Mouse (Mus musculus) limb, embryonic 10.5 days (tissue): Measurements from ENCODE around the gene Ribc2. TPM values are rescaled to one million over a fixed set of nuclear protein-coding genes. Genes with fewer than 3 reads are reported as not detected.
A peak's percentile ranks its signal among the peaks of the same experiment; 100 is the strongest.

Experiments used
- DNase-seq: peaks from one replicate; pipeline ENCODE4 v3.0.0-alpha.2; 2017; ENCODE audit warnings: low spot score
- H3K27ac ChIP-seq: fragments of 300-500 bp; sonication (generic); 2 replicates; pipeline ENCODE4 v1.5.1; 2016; ENCODE audit warnings: mild to moderate bottlenecking
- H3K27me3 ChIP-seq: fragments of 300-500 bp; sonication (generic); 2 replicates; pipeline ENCODE4 v1.6.1; 2016; ENCODE audit warnings: low read depth, mild to moderate bottlenecking; ENCODE audit not compliant: poor library complexity, severe bottlenecking
- H3K36me3 ChIP-seq: fragments of 300-500 bp; sonication (generic); 2 replicates; pipeline ENCODE4 v1.6.1; 2016; ENCODE audit warnings: mild to moderate bottlenecking, moderate library complexity
- H3K4me1 ChIP-seq: fragments of 300-500 bp; sonication (generic); 2 replicates; pipeline ENCODE4 v1.6.1; 2016
- H3K4me3 ChIP-seq: fragments of 300-500 bp; sonication (generic); 2 replicates; pipeline ENCODE4 v1.5.1; 2016; ENCODE audit warnings: mild to moderate bottlenecking, moderate library complexity
- H3K9me3 ChIP-seq: fragments of 300-500 bp; sonication (generic); replicated peaks from 2 replicates; pipeline ENCODE4 v1.6.1; 2016; ENCODE audit warnings: mild to moderate bottlenecking
- WGBS: fragments of 180-500 bp; shearing (Covaris S2); methylation state at CpG from one replicate; pipeline ENCODE4 v1.1.7; 2016; 5-methylcytosine and 5-hydroxymethylcytosine counted together
- polyA plus RNA-seq: library from polyadenylated mRNA; unstranded; fragments of >200 nt; fragmentation: Nextera tagmentation; extraction: Ambion mirVana; gene quantifications from 2 replicates; pipeline ENCODE4 v1.2.1, GENCODE M21; 2016

The Ribc2 gene
- polyA plus RNA-seq, 1 experiment from 2014 or later = 0.49 TPM

- no peaks in the 10 kb centered on the region for H3K36me3 ChIP-seq
- H3K27ac ChIP-seq = 0 out of 2 replicates have a peak overlapping the region, but pooled peaks have one; percentile 37
- no peak overlapping the region for H3K4me3 ChIP-seq
- DNase-seq = no peak
- peaks cover 46% of the 10 kb centered on the region for H3K4me1 ChIP-seq
- no peaks in the 10 kb centered on the region for H3K27me3 ChIP-seq
- no peaks in the 10 kb centered on the region for H3K9me3 ChIP-seq
These were observed 29.5 kb downstream of the Ribc2 start for GRCm38 (mm10) chr15:85161416-85161815.

- Histone ChIP-seq H3K36me3 (no peaks in the 10 kb centered on the region), H3K9me3 (no peaks in the 10 kb centered on the region), H3K4me1 (peaks cover 62% of the 10 kb centered on the region), H3K27me3 (no peaks in the 10 kb centered on the region), H3K4me3 (no peak overlapping the region), H3K27ac (peak overlapping the region; percentile 79)
- peak; percentile 56 for DNase-seq
- whole genome bisulfite sequencing = 32% methylated on average over 21 of the region's 21 CpGs
These were observed 31.1 kb downstream of the Ribc2 start for GRCm38 (mm10) chr15:85162693-85163663.

GRCm38 (mm10) chr15:85166433-85166933, 34.6 kb downstream of the Ribc2 start:
- H3K36me3 ChIP-seq = no peaks in the 10 kb centered on the region
- H3K27ac ChIP-seq = peak overlapping the region; percentile 94
- peak; percentile 82 for DNase-seq
- no peaks in the 10 kb centered on the region for H3K9me3 ChIP-seq
- 9% methylated on average over 11 of the region's 11 CpGs for WGBS
- H3K27me3 ChIP-seq = no peaks in the 10 kb centered on the region
- peaks cover 78% of the 10 kb centered on the region for H3K4me1 ChIP-seq
- peak overlapping the region; percentile 39 for H3K4me3 ChIP-seq

GRCm38 (mm10) chr15:85167086-85167679, 35.3 kb downstream of the Ribc2 start:
- H3K36me3 ChIP-seq = no peaks in the 10 kb centered on the region
- peak overlapping the region; percentile 39; the same call in 1 of the 2 replicates for H3K4me3 ChIP-seq
- no peaks in the 10 kb centered on the region for H3K9me3 ChIP-seq
- H3K27me3 ChIP-seq = no peaks in the 10 kb centered on the region
- peak; percentile 75 for DNase-seq
- 26% methylated on average over 12 of the region's 12 CpGs for WGBS
- peak overlapping the region; percentile 94 for H3K27ac ChIP-seq
- peaks cover 82% of the 10 kb centered on the region for H3K4me1 ChIP-seq

GRCm38 (mm10) chr15:85172054-85172453, 40.2 kb downstream of the Ribc2 start:
- Histone ChIP-seq H3K36me3 (no peaks in the 10 kb centered on the region), H3K27me3 (no peaks in the 10 kb centered on the region), H3K27ac (peak overlapping the region; percentile 68), H3K9me3 (no peaks in the 10 kb centered on the region), H3K4me1 (peaks cover 56% of the 10 kb centered on the region), H3K4me3 (no peak overlapping the region)
- no peak for DNase-seq
- 18% methylated on average over 2 of the region's 2 CpGs for WGBS

- Histone ChIP-seq H3K9me3 (no peaks in the 10 kb centered on the region), H3K27ac (peak overlapping the region; percentile 63), H3K4me3 (no peak overlapping the region), H3K27me3 (no peaks in the 10 kb centered on the region), H3K36me3 (no peaks in the 10 kb centered on the region), H3K4me1 (peaks cover 42% of the 10 kb centered on the region)
- DNase-seq = no peak
- 62% methylated on average over 8 of the region's 8 CpGs for WGBS
These were observed 41.5 kb downstream of the Ribc2 start for GRCm38 (mm10) chr15:85173425-85173824.

GRCm38 (mm10) chr15:85174060-85174459, 42.2 kb downstream of the Ribc2 start:
- WGBS = 80% methylated on average over 10 of the region's 10 CpGs
- DNase-seq = no peak
- no peaks in the 10 kb centered on the region for H3K36me3 ChIP-seq
- H3K4me3 ChIP-seq = no peak overlapping the region
- H3K4me1 ChIP-seq = peaks cover 40% of the 10 kb centered on the region
- no peaks in the 10 kb centered on the region for H3K9me3 ChIP-seq
- no peak overlapping the region for H3K27ac ChIP-seq
- no peaks in the 10 kb centered on the region for H3K27me3 ChIP-seq

GRCm38 (mm10) chr15:85177576-85177975, 45.7 kb downstream of the Ribc2 start:
- Histone ChIP-seq H3K4me1 (peaks cover 31% of the 10 kb centered on the region), H3K9me3 (no peaks in the 10 kb centered on the region), H3K36me3 (no peaks in the 10 kb centered on the region), H3K27me3 (no peaks in the 10 kb centered on the region), H3K27ac (peak overlapping the region; percentile 16; the same call in 1 of the 2 replicates), H3K4me3 (no peak overlapping the region)
- peak; percentile 77 for DNase-seq
- WGBS = 90% methylated on average over 8 of the region's 8 CpGs

- 74% methylated on average over 6 of the region's 6 CpGs for WGBS
These were observed 46.3 kb downstream of the Ribc2 start for GRCm38 (mm10) chr15:85178172-85178571.

GRCm38 (mm10) chr15:85179528-85180180, 47.8 kb downstream of the Ribc2 start:
- H3K9me3 ChIP-seq = no peaks in the 10 kb centered on the region
- H3K27me3 ChIP-seq = no peaks in the 10 kb centered on the region
- no peak overlapping the region for H3K4me3 ChIP-seq
- peaks cover 26% of the 10 kb centered on the region for H3K4me1 ChIP-seq
- no peak for DNase-seq
- H3K27ac ChIP-seq = peak overlapping the region; percentile 53; the same call in 1 of the 2 replicates
- 80% methylated on average over 7 of the region's 7 CpGs for WGBS
- H3K36me3 ChIP-seq = no peaks in the 10 kb centered on the region

More at GRCm38 (mm10) chr15:85178172-85178571, 46.3 kb downstream of the Ribc2 start:
- Histone ChIP-seq H3K36me3 (no peaks in the 10 kb centered on the region), H3K4me1 (peaks cover 27% of the 10 kb centered on the region), H3K9me3 (no peaks in the 10 kb centered on the region), H3K27ac (peak overlapping the region; percentile 16; the same call in 1 of the 2 replicates), H3K27me3 (no peaks in the 10 kb centered on the region), H3K4me3 (no peak overlapping the region)
- DNase-seq = no peak

GRCm38 (mm10) chr15:85180368-85180767, 48.5 kb downstream of the Ribc2 start:
- no peaks in the 10 kb centered on the region for H3K27me3 ChIP-seq
- no peak for DNase-seq
- H3K4me1 ChIP-seq = peaks cover 26% of the 10 kb centered on the region
- peak overlapping the region; percentile 53; the same call in 1 of the 2 replicates for H3K27ac ChIP-seq
- H3K36me3 ChIP-seq = no peaks in the 10 kb centered on the region
- H3K4me3 ChIP-seq = no peak overlapping the region
- no peaks in the 10 kb centered on the region for H3K9me3 ChIP-seq

- Histone ChIP-seq H3K4me1 (peaks cover 26% of the 10 kb centered on the region), H3K27ac (no peak overlapping the region), H3K9me3 (no peaks in the 10 kb centered on the region), H3K27me3 (no peaks in the 10 kb centered on the region), H3K4me3 (no peak overlapping the region), H3K36me3 (no peaks in the 10 kb centered on the region)
- WGBS = 89% methylated on average over 4 of the region's 4 CpGs
- DNase-seq = no peak
These were observed 50.2 kb downstream of the Ribc2 start for GRCm38 (mm10) chr15:85182063-85182462.
